Comparison of ENCODE assay signal across 9 mouse cellular contexts in the genomic region with DNA sequence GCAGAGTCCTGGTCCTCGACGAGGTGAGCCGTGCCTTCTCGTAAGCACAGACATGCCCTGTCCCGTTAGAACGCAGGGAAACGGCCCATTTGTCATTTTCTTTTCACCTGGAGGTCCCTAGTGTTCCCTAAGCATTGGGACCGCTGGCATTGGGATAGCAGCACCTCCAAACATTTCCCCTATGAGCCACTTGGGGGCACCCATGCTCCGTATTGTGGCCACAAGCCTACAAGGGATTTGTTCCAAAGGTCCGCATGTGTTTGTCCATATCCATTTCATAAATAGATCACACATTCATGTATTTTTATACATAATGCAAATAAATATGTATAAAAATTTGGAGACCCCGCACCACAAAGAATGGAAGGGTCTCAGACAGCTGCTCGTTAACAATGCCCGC. TPM values are rescaled to one million over a fixed set of nuclear protein-coding genes. Genes with fewer than 3 reads are reported as not detected.
DNase-seq lines count a peak whose midpoint lies in the region; ATAC-seq and TF ChIP-seq lines count a peak whose summit lies in the region.
"Had no signal": no experiment of that assay in that cellular context is flagged by ENCODE, and none has a peak within 500 bp of the region (broad histone marks: within the 10 kb centered on the region; RNA-seq: fewer than 3 reads in every experiment).

No protein-coding gene starts in this region.

- H3K4me2 ChIP-seq in forebrain, embryonic 14.5 days (ENCODE audit: low read length) = no peak overlapping the region
- H3K4me2 ChIP-seq in hindbrain, embryonic 15.5 days = no peak overlapping the region

- no peaks in the 10 kb centered on the region for H3K27me3 ChIP-seq in spleen, adult 2 months (ENCODE audit: control insufficient read depth, insufficient read depth, low read length)
- H3K27me3 ChIP-seq in forebrain, embryonic 14.5 days (replicated peaks; ENCODE audit: control insufficient read depth, insufficient read depth, low read length) = no peaks in the 10 kb centered on the region
- H3K27me3 ChIP-seq in hindbrain, embryonic 15.5 days = no peaks in the 10 kb centered on the region

- peak overlapping the region; percentile 21; the same call in 1 of the 2 replicates for H3K9ac ChIP-seq in forebrain, embryonic 14.5 days (ENCODE audit: low read length)
- no peak overlapping the region for H3K9ac ChIP-seq in hindbrain, embryonic 15.5 days

- intact Hi-C loops in left cerebral cortex, postnatal 25 days (cut with DNase I) = loop anchor here (2.0 to 5.0 kb wide), 2 partner anchors 113 to 321 kb away; no protein-coding TSS in a partner anchor

- H3K4me1 ChIP-seq in spleen, adult 2 months (ENCODE audit: control insufficient read depth, insufficient read depth, insufficient read length) = no peaks in the 10 kb centered on the region
- H3K4me1 ChIP-seq in forebrain, embryonic 14.5 days (ENCODE audit: control insufficient read depth, insufficient read depth, low read length) = peaks cover 3% of the 10 kb centered on the region; the same call in 1 of the 2 replicates
- peaks cover 12% of the 10 kb centered on the region for H3K4me1 ChIP-seq in hindbrain, embryonic 15.5 days (replicated peaks)

- no peak for TF ChIP-seq POLR2A in spleen, adult 2 months (IDR thresholded peaks at IDR 0.05; ENCODE audit: low read depth, low read length)
- TF ChIP-seq POLR2A in brain, embryonic 14.5 days (IDR thresholded peaks at IDR 0.05; ENCODE audit: borderline replicate concordance, extremely low read depth, insufficient read depth, insufficient read length, poor library complexity, severe bottlenecking) = no peak

- no peak overlapping the region for H3K4me3 ChIP-seq in spleen, adult 2 months (ENCODE audit: extremely low read depth, insufficient read depth, insufficient read length)
- no peak overlapping the region for H3K4me3 ChIP-seq in forebrain, embryonic 14.5 days (ENCODE audit: low read depth, low read length)
- H3K4me3 ChIP-seq in hindbrain, embryonic 15.5 days = no peak overlapping the region
- H3K4me3 ChIP-seq: megakaryocyte, embryonic 14.5 days had no signal

- peak in 1 of 2 experiments; percentile 41 for DNase-seq in spleen, adult 2 months (ENCODE audit: low read depth in 1 of 2, low spot score in 2 of 2)
- DNase-seq in spleen, postnatal 14 days (ENCODE audit: low spot score in 2 of 2) = no peak
- peak; percentile 91 for DNase-seq in brain, embryonic 14.5 days (ENCODE audit: low read depth)
- DNase-seq in forebrain, embryonic 14.5 days (ENCODE audit: low spot score) = peak; percentile 89
- peak; percentile 77 to 87 for DNase-seq in left cerebral cortex, postnatal 25 days (ENCODE audit: low spot score in 2 of 2)

- WGBS in spleen, adult 2 months = 21% methylated on average over 13 of the region's 13 CpGs
- WGBS in forebrain, embryonic 14.5 days = 24% methylated on average over 13 of the region's 13 CpGs
- WGBS in hindbrain, embryonic 15.5 days = 21% methylated on average over 13 of the region's 13 CpGs

- TF ChIP-seq CTCF in spleen, adult 2 months (IDR thresholded peaks at IDR 0.05; ENCODE audit: extremely low read depth, insufficient read depth, insufficient read length, insufficient replicate concordance) = peak; percentile 66; the same call in 1 of the 2 replicates
- TF ChIP-seq CTCF in brain, embryonic 14.5 days (IDR thresholded peaks at IDR 0.05; ENCODE audit: borderline replicate concordance, extremely low read depth, insufficient read depth, insufficient read length) = peak; percentile 91

- no peaks in the 10 kb centered on the region for H3K36me3 ChIP-seq in spleen, adult 2 months (ENCODE audit: control insufficient read depth, insufficient read depth, low read length)
- H3K36me3 ChIP-seq in forebrain, embryonic 14.5 days (ENCODE audit: control insufficient read depth, insufficient read depth, low read length) = no peaks in the 10 kb centered on the region
- no peaks in the 10 kb centered on the region for H3K36me3 ChIP-seq in hindbrain, embryonic 15.5 days

- H3K27ac ChIP-seq in spleen, adult 2 months (ENCODE audit: insufficient read depth, low read length) = no peak overlapping the region
- H3K27ac ChIP-seq in forebrain, embryonic 14.5 days (ENCODE audit: low read depth, low read length) = no peak overlapping the region
- H3K27ac ChIP-seq in hindbrain, embryonic 15.5 days (replicated peaks) = no peak overlapping the region

- no peaks in the 10 kb centered on the region for H3K9me3 ChIP-seq in forebrain, embryonic 14.5 days (replicated peaks; ENCODE audit: control insufficient read depth, low read length)
- no peaks in the 10 kb centered on the region for H3K9me3 ChIP-seq in hindbrain, embryonic 15.5 days

- ATAC-seq in forebrain, embryonic 14.5 days = peak; percentile 40; the same call in 1 of the 2 replicates
- peak; percentile 75; the same call in 1 of the 2 replicates for ATAC-seq in hindbrain, embryonic 15.5 days (ENCODE audit: low FRiP score, low read depth)
- 0 out of 2 replicates have a peak, but pooled peaks have one; percentile 30 for ATAC-seq in neutrophil, adult 5-6 weeks (ENCODE audit: extremely low read depth, insufficient number of reproducible peaks, low FRiP score, poor library complexity, severe bottlenecking)
- ATAC-seq in megakaryocyte, adult 5-6 weeks (ENCODE audit: poor library complexity, severe bottlenecking) = no peak

RNA-seq across cellular contexts. Expression of a gene that starts 35.0 kb away (rescaled TPM):
- 1.2 and 1.3 TPM in 2 replicates for polyA plus RNA-seq in spleen, adult 2 months (2012; rRNA removed)
- polyA plus RNA-seq in brain, embryonic 14.5 days (2012; rRNA removed) = 0.25 and 0.41 TPM in 2 replicates
- polyA plus RNA-seq in forebrain, embryonic 14.5 days (2014; fragmentation: Nextera tagmentation; extraction: Ambion mirVana) = 0.12 and 0.15 TPM in 2 replicates
- polyA plus RNA-seq in hindbrain, embryonic 15.5 days (2015; fragmentation: Nextera tagmentation; extraction: Ambion mirVana) = 0.14 and 0.18 TPM in 2 replicates
- 1 to 10 TPM; 2.3 to 2.9 TPM for total RNA-seq in left cerebral cortex, postnatal 25 days (2021)
- total RNA-seq in neutrophil, adult 5-6 weeks (2017) = 0.25 and 0.35 TPM in 2 replicates
- 0.07 TPM in 1 of 2 replicates, not detected in the other for total RNA-seq in megakaryocyte, adult 5-6 weeks (2015)
- total RNA-seq in megakaryocyte, adult 5-6 weeks (2017) = not detected in 2 replicates

RNA-seq across cellular contexts. Expression of a gene that starts 41.7 kb away (rescaled TPM):
- 49.7 and 64.5 TPM in 2 replicates for polyA plus RNA-seq in spleen, adult 2 months (2012; rRNA removed)
- 240 and 244 TPM in 2 replicates for polyA plus RNA-seq in brain, embryonic 14.5 days (2012; rRNA removed)
- 595 and 632 TPM in 2 replicates for polyA plus RNA-seq in forebrain, embryonic 14.5 days (2014; fragmentation: Nextera tagmentation; extraction: Ambion mirVana)
- 341 and 365 TPM in 2 replicates for polyA plus RNA-seq in hindbrain, embryonic 15.5 days (2015; fragmentation: Nextera tagmentation; extraction: Ambion mirVana)
- total RNA-seq in left cerebral cortex, postnatal 25 days (2021) = 100 to 1,000 TPM; 150 to 162 TPM
- 48.2 and 68.5 TPM in 2 replicates for total RNA-seq in neutrophil, adult 5-6 weeks (2017)
- 244 and 276 TPM in 2 replicates for total RNA-seq in megakaryocyte, adult 5-6 weeks (2015)
- 240 and 264 TPM in 2 replicates for total RNA-seq in megakaryocyte, adult 5-6 weeks (2017)

RNA-seq across cellular contexts. Expression of a gene that starts 53.2 kb away (rescaled TPM):
- 27.3 and 27.7 TPM in 2 replicates for polyA plus RNA-seq in spleen, adult 2 months (2012; rRNA removed)
- polyA plus RNA-seq in brain, embryonic 14.5 days (2012; rRNA removed) = 40.9 and 43.4 TPM in 2 replicates
- polyA plus RNA-seq in forebrain, embryonic 14.5 days (2014; fragmentation: Nextera tagmentation; extraction: Ambion mirVana) = 13.9 and 16.9 TPM in 2 replicates
- polyA plus RNA-seq in hindbrain, embryonic 15.5 days (2015; fragmentation: Nextera tagmentation; extraction: Ambion mirVana) = 16.8 and 17.9 TPM in 2 replicates
- 10 to 100 TPM; 17.7 to 27.1 TPM for total RNA-seq in left cerebral cortex, postnatal 25 days (2021)
- total RNA-seq in neutrophil, adult 5-6 weeks (2017) = 23.5 and 27.7 TPM in 2 replicates
- total RNA-seq in megakaryocyte, adult 5-6 weeks (2015) = 16.2 and 17.0 TPM in 2 replicates
- total RNA-seq in megakaryocyte, adult 5-6 weeks (2017) = 18.3 and 32.9 TPM in 2 replicates

Comparison
In these comparisons a context has a peak if more than half of its experiments do, and no peak if none do; other contexts are left out.
1. DNase-seq: peak in brain, embryonic 14.5 days (single experiment), forebrain, embryonic 14.5 days (single experiment) and left cerebral cortex, postnatal 25 days (2 of 2); none in spleen, postnatal 14 days (0 of 2).